Mouse (Mus musculus): ENCODE measurements at regions not wholly inside any gene's neighbourhood (a gene's known extent, or its start where the extent isn't known, plus 50 kb on each side); places are given as distances from the start of the nearest gene placed in this dataset.
"Not testable (repeated sequence)": the region's sequence is repeated elsewhere in the genome, so short reads cannot be mapped to it uniquely, and the experiment has no call there.

GRCm38 (mm10) chr15:41332451-41332850 lies 1198.3 kb downstream of the 9330182O14Rik start:
- ATAC-seq, result no peak
- Histone ChIP-seq H3K4me3 (ENCODE audit: low read length) (no peak overlapping the region), H3K4me1 (ENCODE audit: control insufficient read depth, insufficient read depth, low read length) (no peaks in the 10 kb centered on the region), H3K36me3 (ENCODE audit: control insufficient read depth, insufficient read depth, low read length) (no peaks in the 10 kb centered on the region), H3K4me2 (ENCODE audit: low read depth, low read length) (no peak overlapping the region), H3K27ac (ENCODE audit: low read length) (no peak overlapping the region), H3K9ac (ENCODE audit: low read depth, low read length) (no peak overlapping the region), H3K9me3 (ENCODE audit: control insufficient read depth, low read length) (no peaks in the 10 kb centered on the region), H3K27me3 (replicated peaks; ENCODE audit: control insufficient read depth, insufficient read depth, low read length) (no peaks in the 10 kb centered on the region)
- WGBS, result 81% methylated on average over 1 of the region's 1 CpGs

- H3K4me3 ChIP-seq (ENCODE audit: low read length), result no peak overlapping the region
- H3K27ac ChIP-seq (ENCODE audit: low read length), result no peak overlapping the region
- H3K27me3 ChIP-seq (replicated peaks; ENCODE audit: control insufficient read depth, insufficient read depth, low read length), result no peaks in the 10 kb centered on the region
- H3K9ac ChIP-seq (ENCODE audit: low read depth, low read length), result no peak overlapping the region
- no peak for ATAC-seq
- no peaks in the 10 kb centered on the region for H3K36me3 ChIP-seq (ENCODE audit: control insufficient read depth, insufficient read depth, low read length)
- H3K9me3 ChIP-seq (ENCODE audit: control insufficient read depth, low read length), result no peaks in the 10 kb centered on the region
- 67% methylated on average over 3 of the region's 3 CpGs for WGBS
- H3K4me2 ChIP-seq (ENCODE audit: low read depth, low read length), result no peak overlapping the region
- H3K4me1 ChIP-seq (ENCODE audit: control insufficient read depth, insufficient read depth, low read length), result no peaks in the 10 kb centered on the region
These were observed 1199.0 kb downstream of the 9330182O14Rik start for GRCm38 (mm10) chr15:41333165-41333564.

- 87% methylated on average over 2 of the region's 2 CpGs for WGBS
- not testable (repeated sequence) for ATAC-seq
These were observed 1206.5 kb downstream of the 9330182O14Rik start for GRCm38 (mm10) chr15:41340621-41341020.

GRCm38 (mm10) chr15:41345554-41345953 lies 1211.4 kb downstream of the 9330182O14Rik start:
- H3K4me3 ChIP-seq (ENCODE audit: low read length), result no peak overlapping the region
- H3K27ac ChIP-seq (ENCODE audit: low read length), result no peak overlapping the region
- no peak for ATAC-seq
- WGBS, result 92% methylated on average over 2 of the region's 2 CpGs
- H3K4me1 ChIP-seq (ENCODE audit: control insufficient read depth, insufficient read depth, low read length), result no peaks in the 10 kb centered on the region
- H3K36me3 ChIP-seq (ENCODE audit: control insufficient read depth, insufficient read depth, low read length), result no peaks in the 10 kb centered on the region
- no peak overlapping the region for H3K9ac ChIP-seq (ENCODE audit: low read depth, low read length)
- H3K27me3 ChIP-seq (replicated peaks; ENCODE audit: control insufficient read depth, insufficient read depth, low read length), result no peaks in the 10 kb centered on the region
- no peaks in the 10 kb centered on the region for H3K9me3 ChIP-seq (ENCODE audit: control insufficient read depth, low read length)
- H3K4me2 ChIP-seq (ENCODE audit: low read depth, low read length), result no peak overlapping the region

More at GRCm38 (mm10) chr15:41340621-41341020, 1206.5 kb downstream of the 9330182O14Rik start:
- H3K9me3 ChIP-seq (ENCODE audit: control insufficient read depth, low read length); H3K4me2 ChIP-seq (ENCODE audit: low read depth, low read length); H3K27ac ChIP-seq (ENCODE audit: low read length); H3K36me3 ChIP-seq (ENCODE audit: control insufficient read depth, insufficient read depth, low read length); H3K4me3 ChIP-seq (ENCODE audit: low read length); H3K4me1 ChIP-seq (ENCODE audit: control insufficient read depth, insufficient read depth, low read length); H3K27me3 ChIP-seq (replicated peaks; ENCODE audit: control insufficient read depth, insufficient read depth, low read length); H3K9ac ChIP-seq (ENCODE audit: low read depth, low read length): not testable (repeated sequence)

GRCm38 (mm10) chr15:41347221-41347620 lies 1213.1 kb downstream of the 9330182O14Rik start:
- H3K4me2 ChIP-seq (ENCODE audit: low read depth, low read length), result no peak overlapping the region
- no peak overlapping the region for H3K9ac ChIP-seq (ENCODE audit: low read depth, low read length)
- H3K4me1 ChIP-seq (ENCODE audit: control insufficient read depth, insufficient read depth, low read length), result no peaks in the 10 kb centered on the region
- no peaks in the 10 kb centered on the region for H3K27me3 ChIP-seq (replicated peaks; ENCODE audit: control insufficient read depth, insufficient read depth, low read length)
- 92% methylated on average over 5 of the region's 5 CpGs for WGBS
- no peak for ATAC-seq
- no peak overlapping the region for H3K4me3 ChIP-seq (ENCODE audit: low read length)
- no peaks in the 10 kb centered on the region for H3K36me3 ChIP-seq (ENCODE audit: control insufficient read depth, insufficient read depth, low read length)
- no peaks in the 10 kb centered on the region for H3K9me3 ChIP-seq (ENCODE audit: control insufficient read depth, low read length)
- H3K27ac ChIP-seq (ENCODE audit: low read length), result no peak overlapping the region

- Histone ChIP-seq H3K27me3 (replicated peaks; ENCODE audit: control insufficient read depth, insufficient read depth, low read length) (no peaks in the 10 kb centered on the region), H3K4me1 (ENCODE audit: control insufficient read depth, insufficient read depth, low read length) (no peaks in the 10 kb centered on the region), H3K9me3 (ENCODE audit: control insufficient read depth, low read length) (no peaks in the 10 kb centered on the region), H3K36me3 (ENCODE audit: control insufficient read depth, insufficient read depth, low read length) (no peaks in the 10 kb centered on the region), H3K27ac (ENCODE audit: low read length) (no peak overlapping the region), H3K9ac (ENCODE audit: low read depth, low read length) (no peak overlapping the region), H3K4me2 (ENCODE audit: low read depth, low read length) (no peak overlapping the region), H3K4me3 (ENCODE audit: low read length) (no peak overlapping the region)
- 48% methylated on average over 1 of the region's 2 CpGs for WGBS
- ATAC-seq, result no peak
These were observed 1218.0 kb downstream of the 9330182O14Rik start for GRCm38 (mm10) chr15:41352129-41352528.

GRCm38 (mm10) chr15:41359276-41359675 lies 1225.1 kb downstream of the 9330182O14Rik start:
- H3K27ac ChIP-seq (ENCODE audit: low read length), result no peak overlapping the region
- H3K4me2 ChIP-seq (ENCODE audit: low read depth, low read length), result no peak overlapping the region
- 72% methylated on average over 4 of the region's 4 CpGs for WGBS
- no peaks in the 10 kb centered on the region for H3K27me3 ChIP-seq (replicated peaks; ENCODE audit: control insufficient read depth, insufficient read depth, low read length)
- H3K4me3 ChIP-seq (ENCODE audit: low read length), result no peak overlapping the region
- no peak overlapping the region for H3K9ac ChIP-seq (ENCODE audit: low read depth, low read length)
- no peaks in the 10 kb centered on the region for H3K36me3 ChIP-seq (ENCODE audit: control insufficient read depth, insufficient read depth, low read length)
- no peaks in the 10 kb centered on the region for H3K9me3 ChIP-seq (ENCODE audit: control insufficient read depth, low read length)
- no peaks in the 10 kb centered on the region for H3K4me1 ChIP-seq (ENCODE audit: control insufficient read depth, insufficient read depth, low read length)
- ATAC-seq, result no peak

GRCm38 (mm10) chr15:41374669-41375068 lies 1240.5 kb downstream of the 9330182O14Rik start:
- H3K9ac ChIP-seq (ENCODE audit: low read depth, low read length), result no peak overlapping the region
- no peak for ATAC-seq
- no peaks in the 10 kb centered on the region for H3K9me3 ChIP-seq (ENCODE audit: control insufficient read depth, low read length)
- no peak overlapping the region for H3K4me2 ChIP-seq (ENCODE audit: low read depth, low read length)
- 75% methylated on average over 1 of the region's 1 CpGs for WGBS
- H3K27ac ChIP-seq (ENCODE audit: low read length), result no peak overlapping the region
- H3K36me3 ChIP-seq (ENCODE audit: control insufficient read depth, insufficient read depth, low read length), result no peaks in the 10 kb centered on the region
- no peak overlapping the region for H3K4me3 ChIP-seq (ENCODE audit: low read length)
- H3K27me3 ChIP-seq (replicated peaks; ENCODE audit: control insufficient read depth, insufficient read depth, low read length), result no peaks in the 10 kb centered on the region
- H3K4me1 ChIP-seq (ENCODE audit: control insufficient read depth, insufficient read depth, low read length), result no peaks in the 10 kb centered on the region

- peak; percentile 38; the same call in 1 of the 2 replicates for ATAC-seq
These were observed 1241.7 kb downstream of the 9330182O14Rik start for GRCm38 (mm10) chr15:41375906-41376305.

GRCm38 (mm10) chr15:41379637-41380036 lies 1245.5 kb downstream of the 9330182O14Rik start:
- no peaks in the 10 kb centered on the region for H3K27me3 ChIP-seq (replicated peaks; ENCODE audit: control insufficient read depth, insufficient read depth, low read length)
- no peak overlapping the region for H3K4me2 ChIP-seq (ENCODE audit: low read depth, low read length)
- H3K4me1 ChIP-seq (ENCODE audit: control insufficient read depth, insufficient read depth, low read length), result no peaks in the 10 kb centered on the region
- 81% methylated on average over 5 of the region's 5 CpGs for WGBS
- H3K9ac ChIP-seq (ENCODE audit: low read depth, low read length), result no peak overlapping the region
- no peaks in the 10 kb centered on the region for H3K9me3 ChIP-seq (ENCODE audit: control insufficient read depth, low read length)
- no peak overlapping the region for H3K27ac ChIP-seq (ENCODE audit: low read length)
- no peak overlapping the region for H3K4me3 ChIP-seq (ENCODE audit: low read length)
- ATAC-seq, result no peak
- H3K36me3 ChIP-seq (ENCODE audit: control insufficient read depth, insufficient read depth, low read length), result no peaks in the 10 kb centered on the region

More at GRCm38 (mm10) chr15:41375906-41376305, 1241.7 kb downstream of the 9330182O14Rik start:
- Histone ChIP-seq H3K4me1 (ENCODE audit: control insufficient read depth, insufficient read depth, low read length) (no peaks in the 10 kb centered on the region), H3K9ac (ENCODE audit: low read depth, low read length) (no peak overlapping the region), H3K4me3 (ENCODE audit: low read length) (no peak overlapping the region), H3K27ac (ENCODE audit: low read length) (no peak overlapping the region), H3K9me3 (ENCODE audit: control insufficient read depth, low read length) (no peaks in the 10 kb centered on the region), H3K27me3 (replicated peaks; ENCODE audit: control insufficient read depth, insufficient read depth, low read length) (no peaks in the 10 kb centered on the region), H3K4me2 (ENCODE audit: low read depth, low read length) (no peak overlapping the region), H3K36me3 (ENCODE audit: control insufficient read depth, insufficient read depth, low read length) (no peaks in the 10 kb centered on the region)
- 48% methylated on average over 4 of the region's 4 CpGs for WGBS
